Mouse (Mus musculus) cerebellum, adult 2 months (tissue): ENCODE results near the gene Cyp39a1.

Source experiments
- CTCF ChIP-seq: fragments of 200-500 bp; IDR thresholded peaks from 2 replicates; pipeline ENCODE4 v1.5.1; 2011; ENCODE audit warnings: low read depth, mild to moderate bottlenecking, control low read depth, low read length, moderate library complexity, borderline replicate concordance; ENCODE audit not compliant: insufficient read depth
- POLR2A ChIP-seq: fragments of 200-500 bp; IDR thresholded peaks from 2 replicates; pipeline ENCODE4 v1.6.1; 2011; ENCODE audit warnings: low read length, control low read depth, borderline replicate concordance; ENCODE audit not compliant: insufficient read depth

DNA sequence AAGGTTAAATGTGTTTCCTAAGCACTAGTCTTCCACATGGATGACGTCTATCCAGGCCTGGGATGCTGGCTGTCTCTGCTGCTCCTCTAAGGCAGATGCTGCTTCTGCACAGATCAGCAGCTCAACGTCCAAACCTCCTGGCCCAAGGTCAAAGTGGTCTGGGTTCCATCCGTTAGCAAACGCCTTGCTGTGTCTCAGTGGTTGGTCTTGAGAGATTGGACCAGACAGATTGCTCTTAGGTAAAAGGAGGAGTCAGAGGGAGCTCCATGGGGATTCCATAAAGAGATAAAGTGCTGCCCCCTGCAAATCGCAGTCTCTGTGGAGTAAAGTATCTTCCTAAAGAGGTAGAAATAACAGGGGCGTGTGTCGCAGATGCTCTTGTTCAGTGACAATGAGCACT lies 24.0 kb upstream of the Cyp39a1 start:
- no peak for TF ChIP-seq CTCF
- no peak for TF ChIP-seq POLR2A
